Mouse (Mus musculus): ENCODE measurements around the gene Smap2. TPM values are rescaled to one million over a fixed set of nuclear protein-coding genes. Genes with fewer than 3 reads are reported as not detected.

Gene Smap2
- polyA plus RNA-seq, 1 experiment from 2014 or later: 19.2 TPM

- Histone ChIP-seq H3K27ac (ENCODE audit: low read depth) (no peak overlapping the region), H3K9ac (no peak overlapping the region), H3K4me1 (ENCODE audit: insufficient read depth) (no peaks in the 10 kb centered on the region), H3K4me2 (no peak overlapping the region), H3K4me3 (ENCODE audit: low read depth, low read length) (no peak overlapping the region), H3K36me3 (ENCODE audit: insufficient read depth) (no peaks in the 10 kb centered on the region), H3K27me3 (ENCODE audit: insufficient read depth, low read length) (0 out of 2 replicates have a peak, but pooled peaks cover 4% of the 10 kb centered on the region), H3K9me3 (ENCODE audit: low read depth, low read length) (no peaks in the 10 kb centered on the region)
- WGBS: 40% methylated on average over 4 of the region's 4 CpGs
- TF ChIP-seq CTCF (IDR thresholded peaks at IDR 0.05; ENCODE audit: low read depth): peak; percentile 11; the same call in 1 of the 2 replicates
- DNase-seq (no peak), ATAC-seq (ENCODE audit: insufficient read depth) (no peak)
These were observed 34.8 kb upstream of the Smap2 start for GRCm38 (mm10) chr4:121051863-121052262.

- H3K4me2 ChIP-seq: no peak overlapping the region
These were observed 25.9 kb upstream of the Smap2 start for GRCm38 (mm10) chr4:121042946-121043345.

GRCm38 (mm10) chr4:121042472-121042871 lies 25.4 kb upstream of the Smap2 start:
- Histone ChIP-seq H3K9ac (no peak overlapping the region), H3K4me1 (ENCODE audit: insufficient read depth) (peaks cover 13% of the 10 kb centered on the region), H3K27me3 (ENCODE audit: insufficient read depth, low read length) (peaks cover 22% of the 10 kb centered on the region), H3K9me3 (ENCODE audit: low read depth, low read length) (no peaks in the 10 kb centered on the region), H3K4me3 (ENCODE audit: low read depth, low read length) (no peak overlapping the region), H3K4me2 (no peak overlapping the region), H3K27ac (ENCODE audit: low read depth) (no peak overlapping the region), H3K36me3 (ENCODE audit: insufficient read depth) (no peaks in the 10 kb centered on the region)
- DNase-seq: no peak
- no peak for TF ChIP-seq CTCF (IDR thresholded peaks at IDR 0.05; ENCODE audit: low read depth)
- WGBS: 73% methylated on average over 5 of the region's 5 CpGs
- no peak for ATAC-seq (ENCODE audit: insufficient read depth)

More at GRCm38 (mm10) chr4:121042946-121043345, 25.9 kb upstream of the Smap2 start:
- H3K4me3 ChIP-seq (ENCODE audit: low read depth, low read length): no peak overlapping the region
- ATAC-seq (ENCODE audit: insufficient read depth) (no peak), DNase-seq (no peak)
- H3K27me3 ChIP-seq (ENCODE audit: insufficient read depth, low read length): peaks cover 22% of the 10 kb centered on the region
- H3K9ac ChIP-seq: no peak overlapping the region
- TF ChIP-seq CTCF (IDR thresholded peaks at IDR 0.05; ENCODE audit: low read depth): no peak
- 72% methylated on average over 3 of the region's 3 CpGs for WGBS
- no peak overlapping the region for H3K27ac ChIP-seq (ENCODE audit: low read depth)
- no peaks in the 10 kb centered on the region for H3K36me3 ChIP-seq (ENCODE audit: insufficient read depth)
- H3K4me1 ChIP-seq (ENCODE audit: insufficient read depth): peaks cover 13% of the 10 kb centered on the region
- no peaks in the 10 kb centered on the region for H3K9me3 ChIP-seq (ENCODE audit: low read depth, low read length)

- peaks cover 13% of the 10 kb centered on the region for H3K4me1 ChIP-seq (ENCODE audit: insufficient read depth)
- DNase-seq (peak; percentile 87), ATAC-seq (ENCODE audit: insufficient read depth) (peak; percentile 85)
- H3K36me3 ChIP-seq (ENCODE audit: insufficient read depth): no peaks in the 10 kb centered on the region
- H3K9ac ChIP-seq: peak overlapping the region; percentile 23; the same call in 1 of the 2 replicates
- 8% methylated on average over 18 of the region's 18 CpGs for WGBS
- no peaks in the 10 kb centered on the region for H3K9me3 ChIP-seq (ENCODE audit: low read depth, low read length)
- H3K27me3 ChIP-seq (ENCODE audit: insufficient read depth, low read length): peaks cover 22% of the 10 kb centered on the region
- peak overlapping the region; percentile 77 for H3K4me2 ChIP-seq
- peak; percentile 77 for TF ChIP-seq CTCF (IDR thresholded peaks at IDR 0.05; ENCODE audit: low read depth)
- peak overlapping the region; percentile 88 for H3K27ac ChIP-seq (ENCODE audit: low read depth)
- H3K4me3 ChIP-seq (ENCODE audit: low read depth, low read length): no peak overlapping the region
These were observed 24.0 kb upstream of the Smap2 start for GRCm38 (mm10) chr4:121040897-121041671.

- Histone ChIP-seq H3K4me3 (ENCODE audit: low read depth, low read length) (peak overlapping the region; percentile 43), H3K9ac (no peak overlapping the region), H3K4me1 (ENCODE audit: insufficient read depth) (peaks cover 13% of the 10 kb centered on the region), H3K27me3 (ENCODE audit: insufficient read depth, low read length) (peaks cover 22% of the 10 kb centered on the region), H3K36me3 (ENCODE audit: insufficient read depth) (no peaks in the 10 kb centered on the region), H3K9me3 (ENCODE audit: low read depth, low read length) (no peaks in the 10 kb centered on the region), H3K27ac (ENCODE audit: low read depth) (no peak overlapping the region), H3K4me2 (peak overlapping the region; percentile 77)
- ATAC-seq (ENCODE audit: insufficient read depth) (no peak), DNase-seq (no peak)
- TF ChIP-seq CTCF (IDR thresholded peaks at IDR 0.05; ENCODE audit: low read depth): no peak
- 59% methylated on average over 14 of the region's 14 CpGs for WGBS
These were observed 23.3 kb upstream of the Smap2 start for GRCm38 (mm10) chr4:121040323-121040722.

- H3K36me3 ChIP-seq (ENCODE audit: insufficient read depth): no peaks in the 10 kb centered on the region
- no peak for TF ChIP-seq CTCF (IDR thresholded peaks at IDR 0.05; ENCODE audit: low read depth)
- DNase-seq (peak; percentile 33), ATAC-seq (ENCODE audit: insufficient read depth) (no peak; the same call in 1 of the 2 replicates)
- H3K4me1 ChIP-seq (ENCODE audit: insufficient read depth): peaks cover 13% of the 10 kb centered on the region
- peak within 1 kb of the TSS; percentile 48 for H3K9ac ChIP-seq
- H3K27ac ChIP-seq (ENCODE audit: low read depth): no peak within 1 kb of the TSS
- H3K9me3 ChIP-seq (ENCODE audit: low read depth, low read length): no peaks in the 10 kb centered on the region
- 2% methylated on average over 46 of the region's 46 CpGs for WGBS
- peak within 1 kb of the TSS; percentile 43 for H3K4me3 ChIP-seq (ENCODE audit: low read depth, low read length)
- H3K27me3 ChIP-seq (ENCODE audit: insufficient read depth, low read length): peaks cover 22% of the 10 kb centered on the region
- peak within 1 kb of the TSS; percentile 77 for H3K4me2 ChIP-seq
These were observed 22.5 kb upstream of the Smap2 start, which contains the start of gene Col9a2 for GRCm38 (mm10) chr4:121039331-121040115. TSS of gene Col9a2 (plus strand) at chr4:121039385.

- WGBS: 72% methylated on average over 2 of the region's 2 CpGs
- H3K36me3 ChIP-seq (ENCODE audit: insufficient read depth): no peaks in the 10 kb centered on the region
- no peak overlapping the region for H3K27ac ChIP-seq (ENCODE audit: low read depth)
- DNase-seq: no peak
- peak; percentile 40; the same call in 1 of the 2 replicates for TF ChIP-seq CTCF (IDR thresholded peaks at IDR 0.05; ENCODE audit: low read depth)
- H3K9ac ChIP-seq: no peak overlapping the region
- no peak overlapping the region for H3K4me3 ChIP-seq (ENCODE audit: low read depth, low read length)
- no peak for ATAC-seq (ENCODE audit: insufficient read depth)
- H3K9me3 ChIP-seq (ENCODE audit: low read depth, low read length): no peaks in the 10 kb centered on the region
- no peaks in the 10 kb centered on the region for H3K27me3 ChIP-seq (ENCODE audit: insufficient read depth, low read length)
- no peaks in the 10 kb centered on the region for H3K4me1 ChIP-seq (ENCODE audit: insufficient read depth)
- no peak overlapping the region for H3K4me2 ChIP-seq
These were observed 16.0 kb upstream of the Smap2 start for GRCm38 (mm10) chr4:121033006-121033405.

Measured in lung, embryonic 14.5 days (tissue).